Mouse (Mus musculus): ENCODE measurements around the gene Sox13.
A peak's percentile ranks its signal among the peaks of the same experiment; 100 is the strongest.

Sox13 gene

DNA sequence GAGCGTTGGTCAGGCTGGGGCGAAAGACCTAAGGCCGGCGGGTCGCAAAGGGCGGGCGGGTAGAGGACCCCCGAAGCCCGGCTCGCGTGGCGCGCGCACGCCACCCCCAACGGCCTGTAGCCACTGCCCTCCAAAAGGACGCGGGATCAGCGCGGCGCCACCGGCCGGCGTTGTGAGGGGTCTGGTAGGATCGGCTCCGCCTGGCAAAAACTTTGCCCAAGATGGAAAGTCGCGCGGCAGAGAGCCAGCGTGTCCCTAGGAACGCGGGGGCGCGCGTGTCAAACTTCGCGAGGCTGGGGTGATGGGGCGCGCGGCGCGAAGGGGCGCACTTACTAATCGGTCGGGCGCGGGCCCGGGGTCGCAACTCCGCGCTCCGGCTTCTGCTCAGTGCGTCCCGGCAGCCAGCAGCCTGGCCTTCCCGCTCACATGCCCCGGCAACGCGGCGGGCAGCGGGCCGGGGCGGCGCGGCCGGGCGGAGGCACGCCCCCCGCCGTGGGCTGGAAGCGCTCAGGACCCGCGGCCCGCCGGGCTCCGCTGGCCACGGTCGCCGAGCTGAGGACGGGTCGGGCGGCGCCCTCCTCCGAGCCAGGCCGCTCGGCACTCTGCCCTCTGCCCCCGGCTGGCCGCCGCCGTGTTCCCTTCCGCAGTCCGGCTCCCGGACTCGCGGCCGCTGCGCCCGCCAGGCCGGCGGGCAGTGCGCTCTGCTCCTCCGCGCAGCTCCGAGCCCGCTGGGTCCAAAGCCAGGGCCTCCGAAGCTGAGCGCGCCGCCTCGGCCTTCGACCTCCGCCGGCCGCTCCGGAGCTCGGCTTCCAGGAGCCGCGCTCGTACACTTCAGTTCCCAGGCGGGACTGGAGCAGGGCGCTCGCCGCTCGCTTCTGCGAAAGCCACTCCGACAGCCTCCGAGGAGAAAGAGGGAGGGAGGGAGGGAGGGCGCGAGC is at the start of gene Sox13:
TSS of gene Sox13 (minus strand) at position 835 of the 938 bp plus-strand sequence.
- peak; percentile 88 for DNase-seq (ENCODE audit: low spot score)

DNA sequence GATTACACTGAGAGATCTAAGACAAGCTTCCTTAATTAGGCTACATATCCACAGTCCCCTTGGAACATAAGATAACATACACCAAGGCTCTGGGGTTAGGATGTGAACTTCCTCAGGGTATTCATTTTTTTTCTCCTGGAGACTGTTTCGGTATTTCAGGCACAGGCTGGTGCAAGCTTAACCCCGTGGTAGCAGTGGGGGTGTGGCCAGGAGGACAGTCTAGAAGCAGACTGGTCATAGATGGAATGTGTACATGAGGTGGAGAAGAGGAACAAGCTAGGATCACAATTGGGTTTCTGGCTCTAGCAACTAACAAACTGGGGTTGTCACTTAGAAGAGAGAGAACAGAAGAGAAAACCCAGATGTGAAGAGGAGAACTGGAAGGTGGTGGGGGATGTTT is 47.4 kb upstream of the Sox13 start:
- no peak for DNase-seq (ENCODE audit: low spot score)

DNA sequence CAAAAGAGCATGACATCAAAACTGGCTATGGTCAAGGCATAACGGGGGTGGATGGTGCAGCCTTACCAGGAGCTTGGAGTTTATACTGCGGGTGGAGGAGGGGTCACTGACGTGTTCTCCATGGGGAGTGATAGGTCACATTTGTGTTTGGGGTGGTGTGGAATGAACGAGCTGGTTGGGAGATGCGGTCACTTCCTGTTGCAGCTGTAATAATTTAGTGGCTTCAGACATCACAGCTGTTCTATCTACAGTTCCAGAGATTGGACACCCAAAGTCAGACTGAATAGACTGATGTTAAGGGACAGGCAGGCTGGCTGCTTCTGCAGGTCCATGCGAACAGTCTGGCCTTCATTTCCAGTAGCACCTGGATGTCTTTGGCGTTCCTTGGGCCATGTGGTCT is 46.9 kb upstream of the Sox13 start:
- DNase-seq (ENCODE audit: low spot score): no peak

DNA sequence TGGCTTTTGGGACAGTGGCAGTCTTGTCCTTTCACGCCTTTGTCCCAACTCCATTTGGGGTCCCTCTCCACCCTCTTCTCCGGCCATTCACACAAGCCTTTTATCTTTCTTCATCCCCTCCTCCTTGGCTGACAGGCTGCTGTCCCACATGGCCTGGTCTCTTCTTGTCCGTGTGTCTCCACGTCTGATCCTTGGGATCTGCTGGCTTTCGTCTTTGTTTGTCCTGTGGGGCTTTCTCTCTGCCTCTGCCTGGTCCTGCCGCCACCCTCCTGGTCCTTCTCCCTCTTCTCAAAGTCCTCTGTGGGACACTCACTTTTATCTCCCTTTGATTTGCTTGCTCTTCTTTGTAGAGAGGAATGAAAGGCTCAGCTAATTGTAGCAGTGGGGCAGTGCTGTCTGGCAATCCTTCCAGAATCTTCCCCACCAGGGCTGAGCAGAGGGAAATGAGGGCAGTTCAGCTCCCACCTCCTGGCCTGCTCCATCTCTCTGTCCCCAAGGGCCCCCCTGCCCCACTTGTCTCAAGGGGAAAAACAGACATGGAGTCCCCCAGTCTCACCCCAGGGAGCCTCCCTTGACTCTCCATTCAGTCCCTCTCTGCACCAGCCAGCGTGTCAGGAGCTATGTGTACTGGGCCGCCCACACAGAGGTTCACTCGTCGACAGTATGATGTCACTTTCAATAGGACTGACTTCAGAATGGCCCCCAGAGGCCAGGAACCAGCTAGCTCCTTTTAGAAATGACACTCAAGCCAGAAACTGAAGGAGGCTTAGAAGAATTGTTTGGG is 46.3 kb upstream of the Sox13 start:
- DNase-seq (ENCODE audit: low spot score): no peak

DNA sequence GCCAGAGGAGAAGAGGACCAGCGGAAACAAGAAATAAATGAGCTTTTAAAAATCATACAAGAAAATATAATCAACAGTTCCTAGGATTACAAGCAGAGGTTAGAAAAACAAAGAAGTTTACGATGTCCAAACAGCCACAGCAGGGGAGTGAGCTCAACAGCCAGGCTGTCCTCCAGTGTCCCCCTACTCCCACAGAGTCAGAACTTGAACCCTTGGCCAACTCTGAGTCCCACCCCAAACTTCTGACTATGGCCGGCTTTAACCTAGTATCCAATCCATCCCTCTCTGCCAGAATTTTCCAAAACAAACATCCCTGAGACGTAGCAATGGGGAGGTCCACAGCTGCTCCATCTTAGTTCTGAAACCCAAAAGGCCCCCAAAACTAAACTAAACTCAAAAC is 45.0 kb upstream of the Sox13 start:
- DNase-seq (ENCODE audit: low spot score): no peak

DNA sequence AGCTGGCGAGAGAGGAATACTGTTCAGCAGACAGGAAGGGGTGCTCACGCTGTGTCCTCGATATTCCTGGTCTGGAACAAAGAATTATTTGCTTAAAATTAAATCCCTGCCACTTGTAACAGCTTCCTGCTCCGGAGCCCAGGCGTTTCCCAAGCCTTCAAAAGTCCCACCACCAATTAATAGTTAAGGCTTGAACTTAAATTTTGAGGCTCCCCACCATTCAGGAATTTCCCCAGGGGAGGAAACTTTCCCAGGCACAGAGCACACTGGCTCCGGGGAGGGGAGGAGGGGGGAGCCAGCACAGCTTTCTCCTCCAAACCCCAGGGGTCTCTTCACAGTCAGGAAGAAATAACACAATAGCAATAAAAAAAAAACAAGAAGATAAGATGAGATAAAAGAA is 44.6 kb upstream of the Sox13 start:
- no peak for DNase-seq (ENCODE audit: low spot score)

DNA sequence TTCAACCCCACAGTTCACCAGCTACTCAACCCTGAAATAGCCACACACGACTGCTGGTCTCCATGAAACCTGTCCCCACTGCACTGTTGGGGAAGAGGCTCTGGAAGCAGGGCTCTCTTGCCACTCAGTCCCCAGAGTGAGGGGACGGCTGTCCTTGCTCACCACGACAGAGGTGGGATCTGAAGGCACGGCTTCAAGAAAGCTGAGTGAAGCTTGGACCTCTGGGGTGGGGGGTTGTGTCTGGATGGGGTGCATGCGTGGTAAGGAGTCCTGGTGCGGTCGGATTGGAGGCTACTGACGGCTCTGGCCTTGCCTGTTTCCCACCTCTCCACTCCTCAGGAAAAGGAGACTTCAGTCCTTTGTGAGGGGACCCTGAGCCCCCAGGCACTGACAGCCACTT is 43.7 kb upstream of the Sox13 start:
- no peak for DNase-seq (ENCODE audit: low spot score)

DNA sequence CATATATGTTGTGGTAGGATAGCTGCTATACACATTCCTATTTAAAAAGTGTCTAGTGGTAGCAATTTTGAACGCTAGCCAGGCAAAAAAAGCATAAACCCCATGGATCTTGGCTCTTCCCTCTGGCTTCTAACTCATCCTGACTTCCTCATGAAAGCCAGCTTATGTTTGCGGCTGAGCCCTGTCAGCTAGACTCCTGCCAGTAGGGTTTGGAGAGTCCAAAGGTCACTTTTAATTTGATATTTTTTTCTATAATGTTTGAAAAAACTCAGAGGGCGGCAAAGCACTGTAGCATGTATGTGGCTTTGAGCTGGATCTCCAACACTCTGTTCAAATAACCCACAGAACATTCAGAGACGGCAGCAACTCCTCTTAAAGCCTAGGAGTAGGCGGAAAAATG is 39.0 kb upstream of the Sox13 start:
- DNase-seq (ENCODE audit: low spot score): no peak

DNA sequence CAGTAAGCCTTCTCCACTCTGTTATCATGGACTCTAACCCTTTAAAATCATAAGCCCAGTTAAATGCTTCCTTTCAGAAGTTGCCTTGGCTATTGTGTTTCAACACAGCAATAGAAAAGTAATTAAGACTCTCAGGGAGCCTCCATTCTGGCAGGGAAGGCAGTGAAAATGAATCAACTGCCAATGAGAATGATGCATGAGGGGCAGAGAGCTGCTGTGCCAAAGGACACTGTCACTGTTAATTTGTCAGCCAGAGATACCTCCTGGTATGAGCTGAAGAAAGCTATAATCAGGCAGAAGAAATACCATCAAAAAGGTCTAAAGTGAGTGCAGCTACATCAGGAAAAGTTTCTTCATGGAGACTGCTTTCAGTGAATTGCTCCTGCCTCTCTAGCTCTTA is 36.8 kb upstream of the Sox13 start:
- no peak for DNase-seq (ENCODE audit: low spot score)

DNA sequence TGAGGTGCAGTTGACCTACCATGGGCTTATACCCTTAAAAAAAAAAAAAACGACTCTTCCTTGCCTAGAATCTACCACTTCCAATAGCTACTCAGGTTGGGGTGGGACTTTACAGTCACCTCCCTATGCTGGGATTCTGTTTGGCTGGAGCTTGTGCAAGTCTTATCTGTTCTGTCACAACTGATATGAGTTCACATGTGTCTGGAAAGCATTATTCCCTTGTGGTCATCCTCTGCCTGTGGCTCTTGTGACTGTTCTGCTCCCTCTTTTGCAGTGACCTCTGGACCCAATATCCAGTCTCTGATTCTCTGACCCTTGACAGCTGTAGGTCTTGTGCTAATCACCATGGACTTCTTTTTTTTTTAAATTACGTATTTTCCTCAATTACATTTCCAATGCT is 31.9 kb upstream of the Sox13 start:
- DNase-seq (ENCODE audit: low spot score): peak; percentile 36

DNA sequence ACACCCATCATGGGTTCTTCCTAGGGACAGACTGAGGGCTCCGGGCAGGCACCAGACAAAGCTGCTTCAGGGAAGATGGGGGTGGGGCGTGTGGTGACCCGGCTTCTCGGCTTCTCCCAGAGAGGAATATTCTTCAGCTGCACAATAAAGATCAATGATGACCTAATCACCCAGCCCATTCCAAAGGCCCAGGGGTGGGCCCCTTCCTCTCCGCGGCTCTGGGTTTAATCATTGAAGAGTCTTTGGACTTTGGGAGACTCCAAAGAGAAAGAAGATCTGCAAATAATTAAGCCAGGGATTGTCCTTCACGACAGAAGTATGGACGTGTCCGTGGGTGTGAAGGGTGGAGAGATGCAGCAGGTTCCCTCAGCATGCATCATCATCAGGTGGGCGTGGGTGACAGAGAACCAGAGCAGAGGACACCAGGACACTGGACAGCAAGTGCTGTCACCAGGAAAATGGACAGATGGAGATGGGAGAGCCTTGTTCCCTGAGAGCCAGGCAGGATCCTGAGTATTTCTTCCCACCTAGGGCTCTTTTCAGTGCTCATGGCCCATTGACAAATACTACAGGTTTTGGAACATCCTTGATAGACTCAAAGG is 28.5 kb upstream of the Sox13 start:
- DNase-seq (ENCODE audit: low spot score): peak; percentile 83

DNA sequence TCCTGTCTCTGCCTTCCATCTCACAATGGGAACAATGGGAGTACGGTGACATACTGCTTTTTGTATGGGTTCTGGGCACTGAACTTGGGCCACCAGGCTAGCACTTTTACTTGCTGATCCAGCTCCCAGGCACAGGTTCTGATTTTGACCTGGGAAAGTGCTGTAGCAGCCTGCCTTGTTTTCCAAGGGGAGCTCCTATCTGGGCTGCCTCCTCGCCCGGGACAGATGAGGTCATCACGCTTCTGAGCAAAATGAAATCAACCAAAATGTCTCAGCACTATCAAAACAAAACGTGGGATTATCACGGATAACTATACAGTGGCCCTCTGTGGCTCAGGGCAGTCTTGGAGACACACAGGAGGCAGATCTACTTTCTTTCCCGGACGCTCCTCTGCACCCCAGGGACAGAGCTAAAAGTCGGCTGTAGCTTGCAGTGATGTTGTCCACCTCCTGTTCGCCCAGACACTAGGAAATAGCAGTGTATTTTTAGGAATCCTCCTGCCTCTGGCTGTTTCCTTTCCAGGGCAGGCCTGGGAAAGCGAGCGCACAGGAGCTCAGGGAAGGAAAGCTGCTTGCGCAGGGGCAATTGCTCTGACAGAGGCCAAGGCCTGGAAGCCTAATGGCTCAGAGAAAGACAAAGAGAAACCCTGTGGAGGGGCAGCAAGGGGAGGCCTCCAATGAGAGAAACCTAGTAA is 27.8 kb upstream of the Sox13 start:
- DNase-seq (ENCODE audit: low spot score): peak; percentile 29

DNA sequence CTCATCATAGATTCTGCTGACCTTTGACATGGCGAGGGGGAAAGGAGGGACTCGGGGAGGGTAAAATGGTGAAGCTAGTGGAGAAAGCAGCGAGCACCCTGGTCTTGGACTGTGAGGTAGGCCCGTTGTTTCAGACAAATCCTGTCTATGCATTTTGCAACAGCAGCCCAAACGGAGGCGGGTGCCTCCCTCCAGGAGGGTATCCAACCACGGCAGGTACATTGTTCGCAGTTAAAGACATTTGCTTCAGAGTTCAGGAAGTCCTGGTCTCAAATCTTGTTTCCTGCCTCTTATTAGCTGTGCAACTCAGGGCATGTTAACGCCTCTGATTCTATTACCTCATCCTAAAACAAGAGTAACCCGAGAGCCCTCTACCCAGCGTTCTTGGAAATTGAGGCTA is 26.8 kb upstream of the Sox13 start:
- no peak for DNase-seq (ENCODE audit: low spot score)

DNA sequence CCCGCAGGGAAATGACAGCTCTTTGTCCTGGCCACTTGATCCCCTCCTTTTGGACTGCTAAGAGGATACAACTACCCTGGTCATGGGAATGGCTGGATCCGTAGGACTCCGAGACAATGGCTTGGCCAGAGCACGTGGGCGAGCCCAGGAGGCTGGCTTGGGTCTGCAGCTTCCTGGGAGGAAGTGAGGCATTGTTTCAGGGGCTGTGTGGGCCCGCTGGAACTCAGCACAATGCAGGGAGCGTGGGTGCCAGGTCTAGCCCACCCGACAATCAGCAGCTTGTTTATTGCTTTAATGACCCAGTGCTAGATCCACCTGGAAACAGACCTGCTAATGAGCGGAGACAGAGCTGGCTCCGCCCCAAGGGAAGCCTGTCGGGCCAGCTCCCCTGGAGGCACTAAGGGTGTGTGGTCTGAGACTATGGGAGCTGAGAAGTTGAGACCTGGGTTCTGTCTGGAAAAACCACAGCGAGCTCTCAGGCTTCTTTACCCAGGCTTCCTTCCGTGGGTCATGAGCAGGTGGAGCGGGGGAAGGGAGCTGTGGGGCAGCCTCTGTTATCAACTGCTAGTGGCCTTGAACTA is 24.3 kb upstream of the Sox13 start:
- DNase-seq (ENCODE audit: low spot score): no peak

DNA sequence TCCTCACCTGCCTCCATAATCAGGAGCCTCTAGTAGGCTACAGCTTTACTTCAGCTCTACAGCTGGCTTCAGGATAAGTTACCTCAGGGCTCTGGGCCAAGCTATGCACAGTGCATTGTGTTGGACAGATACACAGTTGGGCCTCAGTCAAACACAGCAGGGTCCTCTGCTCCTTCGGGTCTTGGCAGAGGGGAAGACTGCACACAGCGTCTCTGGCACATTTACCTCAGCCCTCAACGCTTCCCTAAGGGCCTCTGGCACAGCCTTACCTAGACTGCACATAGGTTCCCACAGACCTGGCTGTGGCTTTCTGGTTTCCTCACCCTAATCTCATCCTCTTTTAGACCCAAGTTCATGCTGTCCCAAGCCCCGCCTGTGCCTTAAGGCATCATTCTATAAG is 22.1 kb upstream of the Sox13 start:
- no peak for DNase-seq (ENCODE audit: low spot score)

DNA sequence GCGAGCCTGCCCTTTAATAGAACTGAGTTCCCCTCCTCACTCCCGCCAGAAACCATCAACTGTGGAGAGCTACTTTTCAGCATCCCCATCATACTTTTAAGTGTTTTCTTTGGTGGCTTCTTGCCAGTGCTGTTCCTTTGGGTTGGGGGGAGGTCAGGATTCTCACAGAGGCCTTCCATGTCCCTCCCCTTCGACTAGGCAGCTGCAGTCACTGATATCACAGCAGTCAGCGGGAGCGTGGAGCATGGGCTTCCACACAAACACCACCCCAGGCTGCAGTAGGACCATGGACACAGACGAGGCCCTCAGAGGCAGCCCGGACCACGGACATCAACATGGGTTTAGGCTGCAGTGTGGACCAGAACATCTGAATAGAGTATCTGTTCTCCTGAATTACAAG is 20.1 kb upstream of the Sox13 start:
- no peak for DNase-seq (ENCODE audit: low spot score)

DNA sequence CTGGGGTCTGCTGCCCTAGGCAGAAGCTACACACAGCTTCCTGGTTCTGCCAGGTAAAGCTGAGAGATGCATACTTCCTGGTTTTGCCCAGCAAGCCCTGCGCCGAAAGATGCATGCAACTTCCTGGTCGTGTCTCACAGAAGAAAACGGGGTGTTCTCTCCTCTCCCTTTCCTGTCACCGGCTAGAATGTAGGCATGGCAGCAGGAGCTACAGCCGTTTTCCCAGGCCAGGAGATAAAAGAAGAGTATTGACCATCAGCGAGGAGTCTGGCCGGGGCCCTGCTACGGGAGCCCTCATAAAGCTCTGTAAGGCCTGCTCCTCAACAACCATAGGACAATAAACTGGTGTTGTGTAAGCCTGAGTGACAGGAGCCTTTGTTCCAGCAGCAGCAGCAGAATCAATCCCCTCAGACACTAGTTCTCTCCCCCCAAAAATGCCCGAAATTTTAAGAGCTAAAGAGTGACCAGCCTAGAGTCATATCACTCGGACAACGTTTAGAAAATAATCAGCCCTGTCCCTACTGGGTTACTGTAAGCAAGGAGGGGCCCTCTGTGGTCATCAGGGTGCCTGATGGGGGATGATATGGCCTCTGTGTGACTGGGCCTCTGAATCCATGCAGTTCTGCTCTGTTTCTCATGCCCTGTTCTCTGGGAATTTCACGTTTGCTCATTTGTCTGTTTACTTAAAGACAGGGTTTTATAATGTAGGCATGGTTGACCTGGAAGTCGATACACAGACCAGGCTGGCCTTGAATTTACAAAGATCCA is 13.9 kb upstream of the Sox13 start:
- no peak for DNase-seq (ENCODE audit: low spot score)

DNA sequence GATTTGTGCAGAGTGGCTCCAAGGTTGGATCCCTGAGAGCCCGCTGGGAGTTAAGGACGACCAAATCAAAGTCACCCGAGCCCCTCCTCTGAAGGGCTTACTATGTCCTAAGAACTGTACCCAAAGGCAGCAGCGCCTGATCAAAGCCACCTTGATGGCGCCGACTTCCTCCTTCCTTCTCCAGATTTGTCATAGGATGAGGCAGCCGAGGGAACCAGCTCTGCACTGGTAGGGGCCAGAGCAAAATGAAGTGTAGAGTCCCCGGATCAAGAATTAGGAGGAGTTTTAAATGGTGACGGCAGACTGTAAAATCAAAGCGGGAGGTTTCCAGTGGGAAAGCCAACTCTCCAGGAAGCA is 10.6 kb upstream of the Sox13 start:
- no peak for DNase-seq (ENCODE audit: low spot score)

DNA sequence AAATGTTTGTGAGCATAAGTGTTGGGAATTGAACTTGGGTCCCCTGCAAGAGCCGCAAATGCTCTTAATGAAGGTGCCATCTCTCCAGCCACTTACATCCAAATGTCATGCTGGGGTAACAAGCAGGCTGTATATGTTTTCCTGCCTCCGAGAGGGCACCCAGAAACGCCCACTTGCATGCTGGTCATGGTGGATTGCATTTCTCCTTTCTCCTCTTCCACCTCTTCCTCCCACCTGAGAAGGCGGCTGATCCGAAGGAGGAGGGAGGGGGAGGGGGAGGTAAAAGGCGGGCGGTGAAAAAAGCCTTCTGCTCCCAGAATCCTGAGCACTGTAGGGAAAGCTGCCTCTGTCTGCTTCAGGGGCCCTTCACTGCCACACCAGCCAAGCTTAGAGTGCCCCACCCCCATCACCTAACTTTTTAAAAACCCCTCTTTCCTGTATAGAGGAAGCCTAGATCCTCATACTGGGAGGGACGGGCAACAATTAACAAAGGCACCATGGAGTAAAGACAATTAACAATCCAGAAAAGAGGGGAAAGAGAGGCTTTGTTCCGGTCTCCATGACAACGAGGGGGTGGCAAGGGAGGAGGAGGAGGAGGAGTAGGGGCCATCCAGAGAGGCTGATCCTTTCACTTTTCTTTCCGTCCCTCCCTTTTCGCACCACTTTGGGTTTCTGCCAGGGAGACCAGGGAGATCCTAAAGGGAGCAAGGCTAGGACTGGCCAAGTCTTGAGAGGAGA is 10.0 kb upstream of the Sox13 start:
- DNase-seq (ENCODE audit: low spot score): no peak

DNA sequence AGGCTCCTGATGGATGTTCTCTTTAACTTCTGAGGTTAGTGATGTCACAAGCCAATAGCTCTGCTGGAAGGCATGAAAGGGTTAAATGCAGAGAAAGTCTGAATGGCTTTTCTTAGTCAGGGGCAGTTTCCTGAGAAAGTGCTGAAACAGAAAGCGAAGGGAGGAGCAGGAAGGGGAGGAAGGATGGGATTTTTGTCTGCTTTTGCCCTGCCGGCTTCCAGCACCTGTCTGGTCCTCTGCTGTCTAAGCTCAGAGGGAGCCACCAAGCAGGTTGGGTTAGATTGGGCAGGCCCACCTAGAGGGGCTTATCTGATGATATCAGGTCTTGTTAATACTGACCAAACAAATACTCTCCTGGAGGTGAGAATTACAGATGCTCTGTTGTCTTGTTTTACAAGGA is 8.4 kb upstream of the Sox13 start:
- DNase-seq (ENCODE audit: low spot score): no peak

DNA sequence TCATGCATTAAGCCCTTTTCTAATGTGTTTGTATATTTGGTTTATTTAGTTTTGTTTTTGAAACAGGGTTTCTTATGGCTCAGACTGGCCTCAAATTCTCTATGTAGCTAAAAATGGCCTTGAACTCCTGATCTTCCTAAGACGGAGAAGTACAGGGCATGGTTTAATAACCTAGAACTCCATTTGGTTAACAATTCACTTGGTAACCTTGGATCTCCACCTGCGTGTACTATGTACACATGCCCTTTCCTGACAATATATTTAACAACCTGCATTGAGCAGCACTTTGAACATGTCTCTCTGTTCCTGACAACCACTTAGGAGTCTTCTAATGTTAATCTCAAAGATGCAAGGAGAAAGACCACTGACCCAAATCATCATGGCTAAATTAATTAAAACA is 7.0 kb upstream of the Sox13 start:
- no peak for DNase-seq (ENCODE audit: low spot score)

Data from yolk sac, embryonic 10.5 days (tissue).